In genomic region chr4:26156198-26156597, GRCm38 (mm10) we compare ENCODE assay signal across 12 mouse cellular contexts.
"Had no signal": no experiment of that assay in that cellular context is flagged by ENCODE, and none has a peak within 500 bp of the region (broad histone marks: within the 10 kb centered on the region; RNA-seq: fewer than 3 reads in every experiment).

No protein-coding gene starts in this region.

- DNase-seq: kidney, adult 18-20 months; kidney, adult 9 months; kidney, postnatal 14 days; kidney, postnatal 4 days; liver; lung, adult 18-20 months; lung, postnatal 10 days; lung, postnatal 36 days; retina, postnatal 1 day; thymus, adult 2 months; thymus, postnatal 14 days; thymus, postnatal 4 days had no signal
